Mouse (Mus musculus) embryonic facial prominence, embryonic 10.5 days (tissue): Measurements from ENCODE around the gene Pkd1l3. TPM values are rescaled to one million over a fixed set of nuclear protein-coding genes. Genes with fewer than 3 reads are reported as not detected.

Experiments
- DNase-seq: peaks from one replicate; pipeline ENCODE4 v3.0.0-alpha.2; 2017; ENCODE audit warnings: low spot score
- H3K27ac ChIP-seq: fragments of 300-500 bp; sonication (generic); replicated peaks from 2 replicates; pipeline ENCODE4 v1.5.1; 2016; ENCODE audit warnings: mild to moderate bottlenecking
- H3K27me3 ChIP-seq: fragments of 300-500 bp; sonication (generic); replicated peaks from 2 replicates; pipeline ENCODE4 v1.6.1; 2016; ENCODE audit warnings: low read depth, mild to moderate bottlenecking; ENCODE audit not compliant: poor library complexity, severe bottlenecking
- H3K36me3 ChIP-seq: fragments of 300-500 bp; sonication (generic); replicated peaks from 2 replicates; pipeline ENCODE4 v1.6.1; 2016; ENCODE audit warnings: mild to moderate bottlenecking, moderate library complexity
- H3K4me1 ChIP-seq: fragments of 300-500 bp; sonication (generic); 2 replicates; pipeline ENCODE4 v1.6.1; 2016
- H3K4me3 ChIP-seq: fragments of 300-500 bp; sonication (generic); 2 replicates; pipeline ENCODE4 v1.5.1; 2016; ENCODE audit warnings: mild to moderate bottlenecking, moderate library complexity
- H3K9me3 ChIP-seq: fragments of 300-500 bp; sonication (generic); 2 replicates; pipeline ENCODE4 v1.6.1; 2016; ENCODE audit warnings: mild to moderate bottlenecking
- WGBS: fragments of 180-500 bp; shearing (Covaris S2); methylation state at CpG from one replicate; pipeline ENCODE4 v1.1.7; 2016; 5-methylcytosine and 5-hydroxymethylcytosine counted together
- polyA plus RNA-seq: library from polyadenylated mRNA; unstranded; fragments of >200 nt; fragmentation: Nextera tagmentation; extraction: Ambion mirVana; gene quantifications from 2 replicates; pipeline ENCODE4 v1.2.1, GENCODE M21; 2016

The Pkd1l3 gene
- polyA plus RNA-seq: 0.10 and 0.12 TPM in 2 replicates

- no peak within 1 kb of the TSS for H3K27ac ChIP-seq
- no peaks in the 10 kb centered on the region for H3K27me3 ChIP-seq
- DNase-seq: no peak
- peak within 1 kb of the TSS; percentile 11; the same call in 1 of the 2 replicates for H3K4me3 ChIP-seq
- H3K36me3 ChIP-seq: no peaks in the 10 kb centered on the region
- WGBS: 65% methylated on average over 27 of the region's 27 CpGs
- H3K4me1 ChIP-seq: peaks cover under 1% of the 10 kb centered on the region; the same call in 1 of the 2 replicates
- H3K9me3 ChIP-seq: no peaks in the 10 kb centered on the region
These were observed at the start of gene Pkd1l3 for GRCm38 (mm10) chr8:109614243-109615210. Gene Pkd1l3, plus strand, starts transcription at chr8:109614517.

GRCm38 (mm10) chr8:109564766-109565165 is 49.6 kb upstream of the Pkd1l3 start:
- 6% methylated on average over 10 of the region's 10 CpGs for WGBS
- peaks cover 42% of the 10 kb centered on the region for H3K36me3 ChIP-seq
- H3K27ac ChIP-seq: peak overlapping the region; percentile 92
- no peaks in the 10 kb centered on the region for H3K27me3 ChIP-seq
- DNase-seq: no peak
- H3K9me3 ChIP-seq: no peaks in the 10 kb centered on the region
- H3K4me1 ChIP-seq: peaks cover 20% of the 10 kb centered on the region
- peak overlapping the region; percentile 88 for H3K4me3 ChIP-seq

- WGBS: under 1% methylated on average over 52 of the region's 52 CpGs
- Histone ChIP-seq H3K27ac (peak within 1 kb of the TSS; percentile 92), H3K27me3 (no peaks in the 10 kb centered on the region), H3K4me1 (peaks cover 20% of the 10 kb centered on the region), H3K9me3 (no peaks in the 10 kb centered on the region), H3K4me3 (peak within 1 kb of the TSS; percentile 88), H3K36me3 (peaks cover 41% of the 10 kb centered on the region)
- DNase-seq: peak; percentile 96
These were observed 48.6 kb upstream of the Pkd1l3 start, which contains the start of the genes Dhx38 and Txnl4b for GRCm38 (mm10) chr8:109565498-109566333. Gene Dhx38, minus strand, starts transcription at chr8:109565861. Gene Txnl4b, plus strand, starts transcription at chr8:109565892.

GRCm38 (mm10) chr8:109571139-109571538 is 43.2 kb upstream of the Pkd1l3 start:
- Histone ChIP-seq H3K4me1 (peaks cover 10% of the 10 kb centered on the region), H3K36me3 (peaks cover 34% of the 10 kb centered on the region), H3K4me3 (no peak overlapping the region), H3K27ac (no peak overlapping the region), H3K27me3 (no peaks in the 10 kb centered on the region), H3K9me3 (no peaks in the 10 kb centered on the region)
- 91% methylated on average over 12 of the region's 12 CpGs for WGBS
- no peak for DNase-seq

- H3K9me3 ChIP-seq: no peaks in the 10 kb centered on the region
- no peaks in the 10 kb centered on the region for H3K27me3 ChIP-seq
- WGBS: 80% methylated on average over 4 of the region's 4 CpGs
- DNase-seq: no peak
- no peak overlapping the region for H3K4me3 ChIP-seq
- no peak overlapping the region for H3K27ac ChIP-seq
- peaks cover 14% of the 10 kb centered on the region; the same call in 1 of the 2 replicates for H3K36me3 ChIP-seq
- H3K4me1 ChIP-seq: no peaks in the 10 kb centered on the region
These were observed 38.0 kb upstream of the Pkd1l3 start for GRCm38 (mm10) chr8:109576311-109576710.

GRCm38 (mm10) chr8:109578900-109579301 is 35.4 kb upstream of the Pkd1l3 start, which contains the start of gene Hp:
Gene Hp, minus strand, starts transcription at chr8:109579172.
- no peaks in the 10 kb centered on the region for H3K4me1 ChIP-seq
- no peaks in the 10 kb centered on the region for H3K27me3 ChIP-seq
- no peak for DNase-seq

GRCm38 (mm10) chr8:109584293-109584692 is 30.0 kb upstream of the Pkd1l3 start:
- Histone ChIP-seq H3K27ac (no peak overlapping the region), H3K27me3 (no peaks in the 10 kb centered on the region), H3K9me3 (no peaks in the 10 kb centered on the region), H3K4me1 (no peaks in the 10 kb centered on the region), H3K36me3 (no peaks in the 10 kb centered on the region), H3K4me3 (no peak overlapping the region)
- 86% methylated on average over 4 of the region's 4 CpGs for WGBS
- no peak for DNase-seq

More at GRCm38 (mm10) chr8:109578900-109579301, 35.4 kb upstream of the Pkd1l3 start, which contains the start of gene Hp:
- no peaks in the 10 kb centered on the region for H3K36me3 ChIP-seq
- WGBS: 62% methylated on average over 8 of the region's 8 CpGs
- no peaks in the 10 kb centered on the region for H3K9me3 ChIP-seq
- H3K27ac ChIP-seq: no peak within 1 kb of the TSS
- H3K4me3 ChIP-seq: no peak within 1 kb of the TSS

GRCm38 (mm10) chr8:109584830-109585229 is 29.5 kb upstream of the Pkd1l3 start:
- Histone ChIP-seq H3K27me3 (no peaks in the 10 kb centered on the region), H3K27ac (no peak overlapping the region), H3K9me3 (no peaks in the 10 kb centered on the region), H3K36me3 (no peaks in the 10 kb centered on the region), H3K4me1 (no peaks in the 10 kb centered on the region), H3K4me3 (no peak overlapping the region)
- WGBS: 87% methylated on average over 3 of the region's 3 CpGs
- no peak for DNase-seq

- no peak for DNase-seq
- H3K27ac ChIP-seq: no peak overlapping the region
- no peaks in the 10 kb centered on the region for H3K27me3 ChIP-seq
- no peaks in the 10 kb centered on the region for H3K4me1 ChIP-seq
- no peaks in the 10 kb centered on the region for H3K36me3 ChIP-seq
- no peaks in the 10 kb centered on the region for H3K9me3 ChIP-seq
- H3K4me3 ChIP-seq: no peak overlapping the region
These were observed 28.7 kb upstream of the Pkd1l3 start for GRCm38 (mm10) chr8:109585652-109586051.

- Histone ChIP-seq H3K27me3 (no peaks in the 10 kb centered on the region), H3K9me3 (no peaks in the 10 kb centered on the region), H3K27ac (no peak overlapping the region), H3K4me1 (no peaks in the 10 kb centered on the region), H3K4me3 (no peak overlapping the region), H3K36me3 (peaks cover 7% of the 10 kb centered on the region)
- WGBS: 70% methylated on average over 7 of the region's 7 CpGs
- no peak for DNase-seq
These were observed 27.3 kb upstream of the Pkd1l3 start for GRCm38 (mm10) chr8:109586972-109587504.

- Histone ChIP-seq H3K4me3 (no peak overlapping the region), H3K27ac (no peak overlapping the region), H3K9me3 (no peaks in the 10 kb centered on the region), H3K36me3 (peaks cover 45% of the 10 kb centered on the region), H3K27me3 (no peaks in the 10 kb centered on the region), H3K4me1 (no peaks in the 10 kb centered on the region)
- WGBS: 89% methylated on average over 9 of the region's 9 CpGs
- DNase-seq: no peak
These were observed 23.4 kb upstream of the Pkd1l3 start for GRCm38 (mm10) chr8:109590901-109591300.

- H3K36me3 ChIP-seq: peaks cover 46% of the 10 kb centered on the region
- DNase-seq: no peak
- WGBS: 88% methylated on average over 3 of the region's 3 CpGs
- no peak overlapping the region for H3K27ac ChIP-seq
- no peaks in the 10 kb centered on the region for H3K27me3 ChIP-seq
- no peak overlapping the region for H3K4me3 ChIP-seq
- no peaks in the 10 kb centered on the region for H3K4me1 ChIP-seq
- no peaks in the 10 kb centered on the region for H3K9me3 ChIP-seq
These were observed 22.9 kb upstream of the Pkd1l3 start for GRCm38 (mm10) chr8:109591367-109591766.
